Mouse (Mus musculus): ENCODE data around the gene Atf6. TPM values are rescaled to one million over a fixed set of nuclear protein-coding genes. Genes with fewer than 3 reads are reported as not detected.

Atf6 gene
- total RNA-seq, 4 experiments from 2014 or later, result 44.3 to 51.8 (median 48.5) TPM

- DNase-seq (ENCODE audit: low spot score in 2 of 2), result no peak
Observed at GRCm38 (mm10) chr1:170884390-170884789, 16.8 kb upstream of the Atf6 start.

DNA sequence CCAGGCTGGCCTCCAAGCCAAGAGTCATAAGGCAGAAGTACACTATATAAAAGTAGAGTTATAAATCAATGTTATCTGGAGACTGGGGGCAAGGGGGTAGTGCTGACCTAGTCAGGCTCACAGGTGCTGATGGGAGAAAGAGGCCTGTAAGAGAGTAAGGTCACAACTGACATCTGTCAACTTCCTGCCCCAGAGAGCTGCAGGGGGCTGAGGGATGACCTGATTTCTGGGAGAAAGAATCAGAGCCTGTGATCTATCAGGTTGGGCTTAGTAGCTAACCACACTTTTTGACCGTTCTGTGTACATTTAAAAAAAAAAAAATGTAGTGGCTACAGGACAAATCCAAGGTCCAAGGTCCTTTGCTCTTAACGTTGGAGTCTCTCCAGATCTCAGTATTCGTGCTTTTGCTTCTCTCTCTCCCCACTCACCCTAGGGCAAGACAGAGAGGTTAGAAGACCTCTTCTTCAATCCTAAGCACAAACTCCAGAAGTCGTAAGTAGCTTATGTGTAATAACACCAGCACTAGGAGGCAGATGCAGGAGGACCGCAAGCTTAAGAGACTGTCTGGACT, 15.4 kb upstream of the Atf6 start:
- DNase-seq (ENCODE audit: low spot score in 2 of 2), result no peak

GRCm38 (mm10) chr1:170876906-170877305, 9.3 kb upstream of the Atf6 start:
- no peak for DNase-seq (ENCODE audit: low spot score in 2 of 2)

DNA sequence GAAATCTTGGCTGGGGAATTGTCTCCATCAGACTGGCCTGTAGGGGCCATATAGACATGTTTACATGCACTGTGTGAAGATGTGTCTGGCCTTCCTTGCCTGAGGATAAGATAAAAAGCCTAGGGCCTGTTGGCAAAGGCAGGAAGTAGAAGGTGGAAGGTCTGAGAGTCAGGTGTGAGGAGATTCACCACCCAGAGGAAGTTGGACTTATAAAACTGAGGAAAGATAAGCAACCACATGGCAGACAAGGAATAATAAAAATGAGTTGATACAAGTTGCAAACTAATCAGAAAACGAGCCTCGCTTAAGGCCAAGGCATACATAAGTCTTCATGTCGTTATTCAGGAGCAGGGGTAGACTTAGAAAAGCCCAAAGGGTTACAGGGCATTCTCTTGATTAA, 8.1 kb upstream of the Atf6 start:
- no peak for DNase-seq (ENCODE audit: low spot score in 2 of 2)

GRCm38 (mm10) chr1:170871961-170872360, 4.4 kb upstream of the Atf6 start:
- DNase-seq (ENCODE audit: low spot score in 2 of 2), result no peak

- no peak for DNase-seq (ENCODE audit: low spot score in 2 of 2)
Observed at GRCm38 (mm10) chr1:170871402-170871801, 3.8 kb upstream of the Atf6 start.

DNA sequence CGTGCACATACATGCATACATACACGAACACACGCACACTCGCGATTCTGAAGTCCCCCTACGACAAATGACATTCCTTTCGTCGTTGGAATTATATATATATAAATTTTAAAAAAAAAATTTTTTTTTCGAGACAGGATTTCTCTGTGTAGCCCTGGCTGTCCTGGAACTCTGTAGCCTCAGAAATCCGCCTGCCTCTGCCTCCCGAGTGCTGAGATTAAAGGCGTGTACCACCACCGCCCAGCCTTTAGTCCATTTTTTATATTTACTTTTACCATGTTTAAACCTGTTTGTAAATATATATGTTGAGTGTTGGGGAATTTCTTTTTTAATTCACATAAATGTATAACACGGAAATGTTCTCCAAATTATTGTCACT, 1.3 kb upstream of the Atf6 start:
- no peak for DNase-seq (ENCODE audit: low spot score in 2 of 2)

GRCm38 (mm10) chr1:170868107-170868904, 735 bp upstream of the Atf6 start:
- DNase-seq (ENCODE audit: low spot score in 2 of 2), result peak; percentile 61 to 79

- DNase-seq (ENCODE audit: low spot score in 2 of 2), result no peak
Observed at GRCm38 (mm10) chr1:170866992-170867690, 430 bp downstream of the Atf6 start.

DNA sequence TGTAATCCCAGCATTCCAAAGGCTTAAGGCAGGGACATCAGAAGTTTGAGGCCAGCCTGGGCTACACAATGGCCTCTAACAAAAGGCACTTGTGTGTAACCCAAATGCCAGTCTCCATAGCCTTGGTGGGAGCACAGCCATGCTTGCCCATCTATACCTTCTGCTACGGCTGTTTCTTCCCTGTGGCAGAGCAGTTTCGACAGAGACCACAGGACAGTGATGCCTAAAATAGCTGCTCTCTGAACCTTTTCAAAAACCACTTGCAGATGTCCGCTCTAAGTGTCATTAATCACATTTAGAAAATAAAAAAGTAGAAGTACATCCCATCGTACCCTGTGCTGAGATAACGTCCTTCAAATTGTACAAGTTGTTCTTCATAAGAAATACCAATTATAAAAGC, 2.2 kb downstream of the Atf6 start:
- no peak for DNase-seq (ENCODE audit: low spot score in 2 of 2)

GRCm38 (mm10) chr1:170864754-170865153, 2.8 kb downstream of the Atf6 start:
- DNase-seq (ENCODE audit: low spot score in 2 of 2), result no peak

- DNase-seq (ENCODE audit: low spot score in 2 of 2), result no peak
Observed at GRCm38 (mm10) chr1:170864234-170864633, 3.3 kb downstream of the Atf6 start.

DNA sequence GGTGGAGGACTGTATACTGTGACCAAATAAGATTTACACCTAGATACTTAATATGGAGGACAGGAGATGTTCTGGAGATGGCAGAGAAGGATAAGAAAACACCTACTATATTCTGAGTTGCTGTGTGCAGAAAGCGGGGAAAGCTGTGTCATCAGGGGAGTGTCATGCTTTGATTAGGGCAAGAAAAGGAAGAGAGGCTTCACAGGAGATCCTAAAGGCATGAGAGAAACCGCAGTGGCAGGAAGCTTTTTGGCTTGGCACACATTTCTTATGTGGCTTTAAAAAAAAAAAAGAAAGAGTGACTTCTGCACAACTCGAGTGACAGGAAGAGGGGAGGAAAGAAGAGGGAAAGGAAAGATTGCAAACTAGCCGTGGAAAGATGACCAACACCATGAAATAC, 4.5 kb downstream of the Atf6 start:
- DNase-seq (ENCODE audit: low spot score in 2 of 2), result no peak

GRCm38 (mm10) chr1:170862435-170862717, 5.2 kb downstream of the Atf6 start:
- no peak for DNase-seq (ENCODE audit: low spot score in 2 of 2)

- DNase-seq (ENCODE audit: low spot score in 2 of 2), result no peak
Observed at GRCm38 (mm10) chr1:170861671-170862434, 5.7 kb downstream of the Atf6 start.

DNA sequence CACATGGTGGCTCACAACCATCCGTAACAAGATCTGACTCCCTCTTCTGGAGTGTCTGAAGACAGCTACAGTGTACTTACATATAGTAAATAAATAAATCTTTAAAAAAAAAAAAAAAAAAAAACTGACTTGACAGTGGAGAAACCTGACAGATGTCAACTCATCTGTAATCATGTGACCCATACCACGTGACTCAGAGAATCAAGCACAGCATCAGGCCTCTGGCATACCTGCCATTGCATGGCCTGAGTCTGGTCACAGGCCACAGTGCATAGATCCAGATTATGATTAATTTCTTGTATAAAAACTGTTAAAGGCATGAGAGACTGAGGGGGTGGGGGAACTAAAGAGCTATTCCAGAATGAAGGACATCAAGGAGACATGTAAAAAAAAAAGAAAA, 8.7 kb downstream of the Atf6 start:
- no peak for DNase-seq (ENCODE audit: low spot score in 2 of 2)

GRCm38 (mm10) chr1:170857369-170857768, 10.2 kb downstream of the Atf6 start:
- DNase-seq (ENCODE audit: low spot score in 2 of 2), result peak; percentile 64 to 71

DNA sequence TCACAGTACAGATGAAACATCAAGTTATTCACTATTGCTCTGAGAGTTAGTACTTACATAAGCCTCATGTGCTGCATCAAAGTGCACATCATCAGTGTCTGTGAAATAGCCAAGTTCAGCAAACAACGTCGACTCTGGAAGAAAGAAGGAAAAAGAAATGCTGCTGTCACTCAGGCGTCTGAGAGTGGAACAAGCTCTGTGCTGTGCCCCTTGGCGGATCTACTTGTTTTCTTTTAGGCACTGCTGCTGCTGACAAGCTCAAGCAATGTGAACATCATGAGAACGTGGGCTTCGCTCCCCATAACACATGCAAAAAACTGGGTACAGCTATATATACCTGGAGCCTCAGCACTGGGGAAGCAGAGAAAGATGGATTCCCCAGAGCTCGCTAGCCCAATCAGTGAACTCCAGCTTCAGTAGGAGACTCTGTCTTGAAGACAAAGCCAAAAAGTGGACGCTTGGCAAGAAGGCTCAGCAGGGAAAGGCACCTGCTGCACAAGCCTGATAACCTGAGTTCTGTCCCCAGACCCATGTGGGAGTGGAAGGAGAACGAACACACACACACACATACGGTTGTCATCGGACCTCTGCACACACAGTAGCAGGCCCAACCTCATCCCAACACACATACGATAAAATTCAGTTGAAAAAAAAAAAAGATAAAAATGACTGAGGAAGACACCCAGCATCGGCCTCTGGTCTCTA, 12.4 kb downstream of the Atf6 start:
- DNase-seq (ENCODE audit: low spot score in 2 of 2), result no peak

DNA sequence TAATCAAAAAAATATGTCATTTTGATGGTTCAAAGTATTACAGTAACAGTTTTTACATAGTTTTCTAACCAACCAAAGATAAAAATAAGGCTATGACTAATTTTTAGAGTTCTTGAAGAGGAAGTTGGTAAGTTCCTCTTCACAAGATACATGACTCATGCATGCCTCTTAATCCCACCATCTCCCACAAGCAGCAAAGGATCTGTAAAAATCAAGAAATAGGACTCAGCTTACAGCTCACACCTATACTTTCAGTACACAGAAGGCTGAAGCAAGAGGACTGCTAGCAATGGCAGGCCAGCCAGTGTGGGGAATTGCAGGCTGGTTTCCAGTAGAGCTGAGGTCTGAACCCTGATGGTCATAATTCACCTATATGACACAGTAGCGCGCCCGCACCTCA, 14.0 kb downstream of the Atf6 start:
- no peak for DNase-seq (ENCODE audit: low spot score in 2 of 2)

DNA sequence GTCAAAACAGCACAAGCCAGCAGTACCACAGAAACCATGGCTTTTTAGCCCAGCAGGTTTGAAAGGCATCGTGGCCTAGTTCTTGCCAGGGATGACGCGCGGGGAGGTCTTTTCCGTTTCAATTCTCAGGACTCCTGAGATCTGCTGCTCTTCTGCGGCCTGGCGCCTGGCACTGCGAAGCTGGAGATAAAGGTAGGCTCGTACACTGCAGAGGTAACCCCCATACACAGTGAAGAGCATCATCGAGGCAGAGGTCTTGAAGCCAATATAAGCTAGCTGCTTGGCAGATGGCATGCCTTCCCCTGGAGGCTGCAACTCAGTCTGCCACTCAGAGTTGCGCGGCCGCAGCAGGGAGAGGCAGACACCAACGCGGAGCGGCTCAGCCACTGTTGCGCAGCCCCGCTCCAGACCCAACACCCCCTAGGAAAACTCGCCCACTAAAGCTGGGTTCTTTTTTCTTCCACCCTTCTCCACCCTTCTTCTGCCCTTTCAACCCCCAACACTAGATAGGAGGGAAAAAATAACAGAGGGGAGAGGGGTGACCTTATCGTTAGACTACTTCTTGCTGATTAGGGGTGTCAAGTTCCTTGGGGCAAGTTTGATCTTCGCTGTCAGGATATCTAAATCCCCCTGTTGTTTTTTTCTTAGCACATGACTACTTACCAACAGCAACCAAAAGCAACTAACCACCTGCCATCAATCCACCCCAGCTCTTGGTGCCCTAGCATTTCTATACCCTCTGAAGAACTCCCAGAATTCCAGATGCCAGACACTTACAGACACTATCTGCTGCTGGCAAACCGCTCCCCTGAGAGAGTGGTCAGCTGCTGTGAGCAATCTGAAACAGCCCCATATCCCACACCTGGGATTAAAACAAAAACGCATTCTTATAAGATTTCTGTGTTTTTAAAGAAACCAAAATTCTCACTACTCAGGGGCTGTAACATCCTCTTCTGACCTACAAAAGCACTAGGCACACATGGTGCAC, 16.6 kb downstream of the Atf6 start:
- no peak for DNase-seq (ENCODE audit: low spot score in 2 of 2)

All from layer of hippocampus, adult 8-10 months (tissue).